Mouse (Mus musculus): ENCODE data around the gene Chst14.

DNA sequence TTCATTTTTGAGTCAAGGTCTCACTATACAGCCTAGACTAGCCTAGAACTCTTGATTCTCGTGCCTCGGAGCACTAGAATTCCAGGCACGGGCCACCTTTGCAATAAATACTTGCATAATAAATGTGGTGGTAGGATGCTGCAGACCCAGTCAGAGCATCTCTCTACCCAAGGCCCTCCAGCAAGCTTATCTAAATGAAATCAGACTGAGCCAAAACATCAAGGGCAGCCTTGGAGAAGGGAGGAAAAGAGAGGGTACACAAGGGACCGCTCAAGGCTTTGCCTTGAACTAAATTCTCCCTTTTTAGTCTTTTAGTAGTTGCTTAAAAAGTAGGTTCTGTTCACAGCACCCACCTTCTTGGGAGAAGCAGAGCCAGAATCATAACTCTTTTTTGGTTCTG is 35.1 kb upstream of the Chst14 start:
- TF ChIP-seq POLR2A (IDR thresholded peaks at IDR 0.05; ENCODE audit: borderline replicate concordance, control insufficient read depth, low read depth, low read length) (no peak), CTCF (IDR thresholded peaks at IDR 0.05; ENCODE audit: control insufficient read depth, insufficient read depth, low read length) (no peak)

Measured in bone marrow, adult 2 months (tissue).